Mouse (Mus musculus): ENCODE results near the gene Samd4b. TPM values are rescaled to one million over a fixed set of nuclear protein-coding genes. Genes with fewer than 3 reads are reported as not detected.

Samd4b gene
- total RNA-seq, 4 experiments from 2014 or later, result 8.9 to 11.9 (median 10.1) TPM

DNA sequence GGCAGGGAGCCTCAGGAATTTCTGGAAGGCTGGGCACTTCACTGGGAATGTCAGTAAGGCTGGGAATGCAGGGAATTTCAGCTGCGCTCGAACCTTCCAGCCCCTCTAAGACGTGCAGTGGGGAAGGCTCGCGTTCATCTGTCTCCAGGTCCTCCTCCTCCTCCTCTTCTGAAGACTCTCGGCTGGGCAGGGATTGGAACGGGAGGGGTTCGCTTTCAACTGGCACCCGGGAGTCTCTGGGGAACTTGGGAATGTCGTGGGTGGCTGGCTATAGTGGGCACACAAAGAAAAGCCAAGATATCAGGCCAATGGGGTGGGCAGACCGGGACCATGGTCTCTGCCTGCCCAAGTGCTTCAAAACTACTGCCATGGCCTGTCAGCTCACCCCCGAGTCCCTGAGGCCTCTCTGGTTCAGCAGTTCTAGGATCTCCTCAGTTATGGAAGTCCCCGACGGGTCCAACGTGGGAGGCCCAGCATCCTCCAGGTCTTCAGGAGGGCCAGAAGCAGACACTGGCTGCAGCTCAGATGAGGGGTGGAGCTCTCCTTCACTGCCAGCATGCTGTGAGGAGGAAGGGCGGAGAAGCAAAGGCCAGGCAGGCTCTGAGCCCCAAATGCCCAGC, 235.4 kb downstream of the Samd4b start:
- DNase-seq (ENCODE audit: low spot score in 2 of 2), result no peak

DNA sequence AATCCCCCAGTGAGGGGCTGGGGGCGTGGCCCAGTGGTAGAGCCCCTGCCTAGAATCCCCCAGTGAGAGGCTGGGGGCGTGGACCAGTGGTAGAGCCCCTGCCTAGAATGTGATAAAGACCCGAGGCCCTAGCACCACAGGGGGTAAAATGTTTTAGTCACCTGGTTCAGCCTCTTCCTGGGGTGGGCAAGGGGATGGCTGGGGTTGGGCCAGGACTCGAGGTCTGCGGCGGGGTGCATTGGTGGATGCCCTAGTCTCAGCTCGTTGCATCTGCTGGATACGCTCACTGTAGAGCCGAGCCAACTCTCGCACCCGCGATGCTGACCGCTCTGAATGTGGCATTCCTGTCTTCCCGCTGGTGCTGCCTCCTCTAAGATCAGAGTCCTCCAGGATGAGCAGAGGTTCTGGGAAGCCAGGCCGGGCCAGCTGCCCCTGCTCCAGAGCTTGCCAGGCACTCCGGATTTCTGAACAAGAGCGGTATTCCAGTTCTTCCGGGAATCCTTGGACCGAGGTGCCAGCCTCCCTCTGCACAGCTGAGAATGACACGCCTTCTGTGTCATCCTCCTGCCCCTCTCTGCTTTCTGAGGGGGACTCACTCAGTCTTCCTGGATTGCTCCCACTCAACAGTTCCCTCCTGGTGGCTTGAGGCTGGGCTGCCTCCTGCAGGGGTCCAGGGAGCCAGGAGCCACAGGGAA, 236.2 kb downstream of the Samd4b start:
- DNase-seq (ENCODE audit: low spot score in 2 of 2), result no peak

DNA sequence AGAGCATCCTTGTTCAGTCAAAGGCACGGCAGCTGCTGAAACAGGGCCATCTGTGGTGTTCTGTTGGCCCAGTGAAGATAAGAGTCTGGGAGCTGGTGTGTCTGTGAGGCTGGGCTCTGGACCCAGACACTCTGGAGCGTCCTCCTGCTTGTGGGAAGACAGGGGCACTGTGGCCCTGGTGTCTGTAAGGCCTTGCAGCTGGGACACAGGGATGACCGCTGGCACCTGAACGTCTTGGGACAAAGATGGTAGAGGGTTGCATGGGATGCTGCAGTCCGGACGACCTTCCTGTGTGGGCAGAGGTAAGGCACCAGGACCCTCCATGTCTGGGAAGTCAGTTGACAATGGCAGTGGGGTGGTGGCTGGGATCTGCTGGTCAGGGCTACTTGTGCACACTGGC, 237.7 kb downstream of the Samd4b start:
- DNase-seq (ENCODE audit: low spot score in 2 of 2), result no peak

DNA sequence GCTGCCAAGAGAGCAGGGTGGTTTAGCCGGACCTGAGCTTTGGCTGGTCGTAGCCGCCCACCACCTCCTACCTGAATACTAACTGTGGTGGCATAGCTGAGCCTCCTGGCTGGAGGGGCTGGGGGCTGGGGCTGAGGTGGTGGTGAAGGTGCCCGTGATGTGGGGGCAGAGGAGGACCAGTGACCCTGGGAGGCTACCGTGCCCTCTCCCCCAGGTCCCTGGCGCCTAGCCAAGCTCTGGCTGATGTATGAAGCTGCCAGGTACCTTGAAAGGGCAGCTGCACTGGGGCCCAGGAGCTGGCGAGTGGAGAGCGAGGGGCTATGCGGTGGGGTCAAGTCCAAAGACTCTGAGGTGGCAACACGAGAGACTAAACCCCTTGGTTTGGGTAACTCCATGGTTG, 238.1 kb downstream of the Samd4b start:
- no peak for DNase-seq (ENCODE audit: low spot score in 2 of 2)

DNA sequence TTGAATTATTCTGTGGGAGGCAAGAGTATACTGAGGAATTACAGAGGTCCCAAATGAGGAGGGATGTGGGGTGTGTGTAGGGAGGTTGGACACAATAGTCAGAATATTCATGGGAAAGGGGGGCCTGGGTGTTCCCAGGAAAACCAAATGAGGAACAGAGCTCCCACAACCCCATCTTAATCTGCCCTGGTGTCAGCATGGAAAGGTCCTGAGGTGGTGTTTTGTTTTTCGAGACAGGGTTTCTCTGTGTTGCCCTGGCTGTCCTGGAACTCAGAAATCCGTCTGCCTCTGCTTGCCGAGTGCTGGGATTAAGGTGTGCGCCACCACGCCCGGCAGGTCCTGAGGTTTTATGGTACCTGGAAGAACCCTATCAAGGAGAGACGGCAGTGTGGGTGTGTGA, 239.5 kb downstream of the Samd4b start:
- no peak for DNase-seq (ENCODE audit: low spot score in 2 of 2)

DNA sequence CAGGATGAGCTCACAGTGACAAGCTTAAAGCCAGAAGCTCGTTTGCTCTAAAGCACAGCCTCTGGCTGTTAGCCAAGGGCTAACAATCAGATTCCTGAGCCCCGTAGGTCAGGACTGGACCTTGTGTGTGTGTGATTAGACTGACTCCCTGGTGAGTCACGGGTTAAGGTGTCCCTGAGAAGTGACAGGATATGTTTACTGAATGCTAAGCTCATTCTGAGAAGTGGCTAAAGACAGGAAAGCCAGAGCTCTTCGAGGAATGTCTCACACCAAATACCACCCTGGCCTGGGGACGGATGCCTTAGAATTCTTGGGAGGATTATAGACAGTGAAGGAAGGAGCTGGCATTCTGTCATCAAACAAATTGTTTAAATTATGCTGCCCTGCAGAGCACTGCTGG, 240.0 kb downstream of the Samd4b start:
- DNase-seq (ENCODE audit: low spot score in 2 of 2), result no peak

DNA sequence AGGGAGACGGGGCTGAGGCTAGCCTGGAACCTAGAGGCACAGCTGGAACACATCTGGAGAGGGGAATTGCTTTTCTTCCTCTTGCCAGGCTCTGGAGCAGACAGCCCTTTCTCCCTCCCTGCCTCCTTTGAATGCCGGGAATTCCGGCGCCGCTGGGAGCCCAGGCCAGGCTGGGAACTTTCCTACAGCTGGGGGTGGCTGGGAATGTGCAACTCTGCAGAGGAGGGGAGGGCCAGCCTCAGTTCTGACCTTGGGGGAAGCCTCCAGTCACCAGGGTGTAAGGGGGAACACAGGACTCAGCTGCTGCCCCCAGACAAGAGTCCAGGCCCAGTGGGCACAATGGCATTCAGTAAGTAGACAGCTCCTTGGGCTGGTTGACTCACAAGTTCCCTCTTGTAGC, 241.0 kb downstream of the Samd4b start:
- no peak for DNase-seq (ENCODE audit: low spot score in 2 of 2)

DNA sequence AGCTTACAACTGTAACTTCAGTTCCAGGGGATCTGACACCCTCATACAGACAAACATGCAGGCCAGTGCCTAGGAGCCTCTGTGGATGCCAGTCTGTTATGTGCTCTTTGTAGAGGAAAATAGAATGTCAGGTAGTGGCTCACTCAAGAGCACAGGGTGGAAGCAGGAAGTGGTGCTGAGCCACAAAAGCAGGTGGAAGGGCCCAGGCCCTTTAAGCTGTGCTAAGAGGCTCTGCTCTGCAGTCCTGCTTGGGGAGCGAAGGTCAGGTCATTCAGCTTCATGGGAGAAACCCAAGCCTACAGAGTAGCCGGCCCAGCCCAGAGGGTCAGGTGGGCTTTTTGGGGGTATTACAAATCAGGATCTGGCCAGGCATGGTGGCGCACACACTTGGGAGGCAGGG, 242.7 kb downstream of the Samd4b start:
- DNase-seq (ENCODE audit: low spot score in 2 of 2), result no peak

DNA sequence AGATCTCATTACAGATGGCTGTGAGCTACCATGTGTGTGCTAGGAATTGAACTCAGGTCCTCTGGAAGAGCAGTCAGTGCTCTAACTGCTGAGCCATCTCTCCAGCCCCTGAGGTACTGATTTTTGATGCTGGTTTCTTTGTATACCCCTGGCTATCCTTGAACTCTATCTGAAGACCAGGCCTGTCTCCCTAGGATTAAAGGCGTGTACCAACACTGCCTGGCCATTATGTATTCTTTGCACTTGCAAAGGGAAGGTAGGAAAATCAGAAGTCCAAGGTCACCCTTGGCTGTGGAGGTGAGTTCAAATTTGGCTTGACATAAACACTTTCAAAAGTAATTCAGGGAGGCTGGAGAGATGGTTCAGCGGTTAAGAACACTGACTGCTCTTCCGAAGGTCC, 243.3 kb downstream of the Samd4b start:
- no peak for DNase-seq (ENCODE audit: low spot score in 2 of 2)

DNA sequence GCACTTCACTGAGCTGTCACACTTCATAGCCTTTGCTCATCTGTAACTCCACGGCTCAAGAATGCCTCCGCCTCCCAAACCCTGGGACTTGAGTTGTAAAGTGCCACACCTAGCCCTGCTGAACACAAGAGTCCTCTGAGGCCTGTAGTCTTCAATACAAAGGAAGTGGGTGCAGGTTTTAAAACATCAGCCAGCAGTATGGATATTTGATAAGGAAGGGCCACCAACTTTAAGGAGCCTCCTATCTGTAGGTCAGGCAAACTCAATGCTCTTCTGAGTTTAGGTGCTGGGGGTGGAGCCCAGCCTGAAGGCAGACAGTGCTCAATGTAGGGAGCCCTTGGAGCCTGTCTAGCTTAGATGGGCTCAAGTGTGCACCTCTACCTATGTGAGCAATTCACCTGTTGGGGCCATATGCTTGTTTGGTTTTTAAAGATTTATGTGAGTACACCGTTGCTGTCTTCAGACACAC, 243.8 kb downstream of the Samd4b start:
- no peak for DNase-seq (ENCODE audit: low spot score in 2 of 2)

DNA sequence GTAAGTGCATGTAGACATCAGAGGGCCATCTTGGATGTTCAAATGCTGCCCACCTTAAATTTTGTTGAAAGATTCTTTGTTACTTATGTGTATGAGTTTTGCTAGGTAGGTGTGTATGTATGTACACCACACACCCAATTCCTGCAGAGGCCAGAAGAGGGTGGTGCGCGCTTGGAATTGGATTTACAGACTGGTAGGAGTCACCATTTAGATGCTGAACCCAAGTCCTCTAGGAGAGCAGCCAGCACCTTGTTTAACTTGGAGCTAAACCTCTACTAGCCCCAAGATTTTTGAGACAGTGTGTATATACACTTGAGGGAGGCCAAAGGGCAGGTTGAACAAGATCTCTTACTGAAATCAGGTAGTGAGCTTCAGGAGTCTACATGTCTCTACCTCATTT, 244.7 kb downstream of the Samd4b start:
- DNase-seq (ENCODE audit: low spot score in 2 of 2), result no peak

DNA sequence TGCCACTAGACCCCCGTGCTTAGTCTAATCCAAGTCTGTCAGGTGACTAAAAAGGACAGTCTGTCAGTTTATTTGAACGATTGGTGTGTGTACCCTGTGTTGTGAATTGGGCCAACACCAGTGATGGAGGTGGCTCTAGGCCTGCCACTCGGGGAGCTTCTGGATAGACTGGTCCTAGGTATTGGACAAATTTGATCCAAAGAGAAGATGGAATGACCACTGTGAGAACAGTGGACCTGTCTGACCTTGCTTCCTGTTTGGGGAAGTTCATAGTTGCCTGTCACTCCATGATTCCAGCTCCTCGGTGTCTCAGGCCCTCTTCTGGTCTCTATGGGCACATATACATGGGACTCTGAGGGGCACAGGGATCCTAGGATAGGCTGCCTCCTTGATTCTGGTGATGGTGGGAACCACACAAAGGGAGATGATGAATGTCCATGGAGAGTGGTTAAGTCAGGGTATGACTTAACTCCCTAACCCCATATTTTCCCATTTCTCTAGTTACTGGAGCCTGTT, 246.2 kb downstream of the Samd4b start:
- DNase-seq (ENCODE audit: low spot score in 2 of 2), result no peak

DNA sequence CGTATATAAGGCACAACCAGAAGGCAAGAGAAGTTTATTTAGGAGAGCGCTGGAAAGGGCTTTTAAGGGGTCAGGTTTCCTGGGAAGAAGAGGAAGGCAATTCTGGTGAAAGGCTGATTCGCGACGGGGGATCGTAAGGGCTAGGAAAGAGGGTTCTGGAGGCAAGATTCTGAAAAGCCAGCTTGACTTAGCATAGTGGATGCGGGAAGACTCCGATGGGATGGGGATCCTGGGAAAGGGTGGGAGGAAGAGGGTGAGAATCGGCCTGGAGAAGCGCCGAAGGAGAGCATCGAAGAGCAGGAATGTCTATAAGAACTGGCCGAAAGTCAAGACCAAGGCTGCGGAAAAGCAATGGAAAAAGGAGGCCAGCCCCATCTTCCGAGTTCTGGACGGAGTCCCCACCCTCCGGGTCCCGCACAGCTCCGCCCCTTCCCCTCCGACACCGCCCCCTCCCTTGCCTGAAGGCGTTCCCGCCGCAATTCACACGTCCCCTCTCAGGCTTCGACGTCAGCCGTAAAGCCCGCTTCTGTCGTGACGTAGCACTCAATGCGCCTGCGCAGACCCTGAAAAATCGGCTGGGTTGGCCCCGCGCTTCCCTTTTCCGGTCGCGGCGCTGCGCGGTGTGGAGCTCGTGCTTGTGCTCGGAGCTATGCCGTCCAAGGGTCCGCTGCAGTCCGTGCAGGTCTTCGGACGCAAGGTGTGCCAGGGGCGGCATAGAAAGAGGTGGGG, 247.6 kb downstream of the Samd4b start, which contains the start of gene Rps16:
Gene Rps16, plus strand, starts transcription at position 498 of the 729 bp plus-strand sequence.
- peak; percentile 91 to 94 for DNase-seq (ENCODE audit: low spot score in 2 of 2)

Small RNA genes lying within 50 kb of the gene (microRNA-seq; reads per million reads assigned to microRNA genes)
- not detected for gene Mir7049

Other genes starting within 250 kb of the Samd4b start
- gene Rps16, start 247.5 kb downstream of the Samd4b start, total RNA-seq (2022), result 100 to 1,000 TPM; 442 to 558 (median 490) TPM
- gene Plekhg2, start 225.5 kb downstream of the Samd4b start, total RNA-seq (2022), result 1 to 10 TPM; 2.0 to 3.3 (median 2.6) TPM
- gene Zfp36, start 217.9 kb downstream of the Samd4b start, total RNA-seq (2022), result 10 to 100 TPM in 2 of 4 experiments, 1 to 10 TPM in 2; 6.5 to 25.6 (median 9.0) TPM
- gene Med29, start 205.4 kb downstream of the Samd4b start, total RNA-seq (2022), result 10 to 100 TPM; 19.3 to 24.6 (median 20.5) TPM
- gene Paf1, start 205.2 kb downstream of the Samd4b start, total RNA-seq (2022), result 10 to 100 TPM; 19.8 to 32.6 (median 24.8) TPM
- 1 to 10 TPM in 2 of 4 experiments, under 1 TPM in 1, not detected in 1; 0.46 to 1.7 (median 1.3) TPM for gene Gmfg, start 160.7 kb downstream of the Samd4b start, total RNA-seq (2022)
- under 1 TPM in 2 of 4 experiments, not detected in 2; 0.08 to 0.34 TPM for gene Lrfn1, start 146.2 kb downstream of the Samd4b start, total RNA-seq (2022)
- not detected for gene Ifnl2, start 87.7 kb downstream of the Samd4b start, total RNA-seq (2022)
- gene Ifnl3, start 75.3 kb downstream of the Samd4b start, total RNA-seq (2022), result not detected
- not detected for gene Sycn, start 57.3 kb downstream of the Samd4b start, total RNA-seq (2022)
- gene Nccrp1, start 50.9 kb downstream of the Samd4b start, total RNA-seq (2022), result not detected
- gene Pak4, start within 50 bp of the Samd4b start, total RNA-seq (2022), result 1 to 10 TPM; 1.8 to 3.7 (median 2.9) TPM
- not detected for gene Acp7, start 33.2 kb upstream of the Samd4b start, total RNA-seq (2022)
- under 1 TPM in 3 of 4 experiments, not detected in 1; 0.12 to 0.68 (median 0.13) TPM for gene Fbxo27, start 94.7 kb upstream of the Samd4b start, total RNA-seq (2022)
- gene Fbxo17, start 118.7 kb upstream of the Samd4b start, total RNA-seq (2022), result 1 to 10 TPM; 4.0 to 7.0 (median 5.6) TPM
- 10 to 100 TPM; 36.1 to 42.4 (median 40.5) TPM for gene Mrps12, start 143.7 kb upstream of the Samd4b start, total RNA-seq (2022)
- 10 to 100 TPM; 12.3 to 13.5 (median 12.6) TPM for gene Sars2, start 143.8 kb upstream of the Samd4b start, total RNA-seq (2022)
- gene Ccer2, start 158.0 kb upstream of the Samd4b start, total RNA-seq (2022), result not detected
- gene Sirt2, start 168.6 kb upstream of the Samd4b start, total RNA-seq (2022), result 100 to 1,000 TPM in 1 of 4 experiments, 10 to 100 TPM in 3; 94.9 to 105 (median 96.4) TPM
- gene Nfkbib, start 169.4 kb upstream of the Samd4b start, total RNA-seq (2022), result 10 to 100 TPM; 28.5 to 34.2 (median 31.2) TPM
- gene Rinl, start 190.8 kb upstream of the Samd4b start, total RNA-seq (2022), result under 1 TPM in 3 of 4 experiments, not detected in 1; 0.27 to 0.70 (median 0.56) TPM
- 100 to 1,000 TPM; 105 to 116 (median 109) TPM for gene Hnrnpl, start 210.4 kb upstream of the Samd4b start, total RNA-seq (2022)
- gene Ech1, start 227.1 kb upstream of the Samd4b start, total RNA-seq (2022), result 100 to 1,000 TPM; 222 to 343 (median 237) TPM
- gene Lgals4, start 235.7 kb upstream of the Samd4b start, total RNA-seq (2022), result 1 to 10 TPM in 3 of 4 experiments, under 1 TPM in 1; 0.58 to 1.6 (median 1.4) TPM